21 mouse cellular contexts compared by ENCODE assay signal in the genomic region with DNA sequence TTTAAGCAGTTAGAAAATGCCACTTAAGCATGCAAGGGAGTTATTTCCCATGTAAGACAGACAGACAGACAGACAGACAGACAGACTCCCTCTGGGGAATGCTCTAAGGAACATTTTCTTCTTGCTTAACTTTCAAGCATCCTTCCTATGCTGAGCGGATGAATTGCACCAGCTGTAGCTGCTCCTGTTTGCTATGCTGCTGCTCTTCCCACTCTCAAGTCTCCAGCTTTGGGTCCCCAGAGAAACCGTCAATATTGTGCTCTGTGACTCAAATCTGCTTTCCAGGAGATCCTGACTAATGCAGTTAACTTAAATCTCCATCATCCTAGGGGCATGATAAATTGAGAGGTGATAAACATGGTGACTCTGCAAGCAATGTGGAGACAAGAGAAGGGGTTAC.
A peak's percentile ranks its signal among the peaks of the same experiment; 100 is the strongest.
DNase-seq lines count a peak whose midpoint lies in the region; ATAC-seq lines count a peak whose summit lies in the region.
"Had no signal": no experiment of that assay in that cellular context is flagged by ENCODE, and none has a peak within 500 bp of the region (broad histone marks: within the 10 kb centered on the region; RNA-seq: fewer than 3 reads in every experiment).

No protein-coding gene starts in this region.

- no peak for DNase-seq in frontal cortex, postnatal 36 days (ENCODE audit: low spot score in 2 of 2)
- DNase-seq in layer of hippocampus, adult 18-20 months (ENCODE audit: low spot score in 2 of 2), result peak; percentile 4 to 25
- no peak for DNase-seq in layer of hippocampus, postnatal 10 days (ENCODE audit: low spot score in 2 of 2)
- DNase-seq in brain, adult 2 months (ENCODE audit: low read depth, low spot score), result peak; percentile 53
- DNase-seq: adrenal gland, adult 8-10 months; adrenal gland, postnatal 14 days; adrenal gland, postnatal 36 days; B cell, adult 2 months; cerebellum, adult 11 months; cerebellum, adult 18-20 months; cerebellum, adult 8-10 months; cerebellum, adult 9-11 months; cerebellum, postnatal 14 days; cerebellum, postnatal 36 days; forebrain, postnatal 0 days had no signal

- 0 out of 2 replicates have a peak, but pooled peaks have one; percentile 23 for ATAC-seq in frontal cortex, adult (ENCODE audit: low TSS enrichment)
- ATAC-seq: activated CD4-positive, CD25-positive, alpha-beta regulatory T cell, adult 4 months; CD4-positive, CD25-positive, alpha-beta regulatory T cell, adult 4 months; forebrain, embryonic 13.5 days; forebrain, embryonic 15.5 days; forebrain, postnatal 0 days; Patski had no signal

Comparison
In these comparisons a context has a peak if more than half of its experiments do, and no peak if none do; other contexts are left out.
1. DNase-seq: peak in layer of hippocampus, adult 18-20 months (2 of 2) and brain, adult 2 months (single experiment); none in frontal cortex, postnatal 36 days (0 of 2) and layer of hippocampus, postnatal 10 days (0 of 2).